Comparison of ENCODE assay signal across 10 mouse cellular contexts in the genomic region with DNA sequence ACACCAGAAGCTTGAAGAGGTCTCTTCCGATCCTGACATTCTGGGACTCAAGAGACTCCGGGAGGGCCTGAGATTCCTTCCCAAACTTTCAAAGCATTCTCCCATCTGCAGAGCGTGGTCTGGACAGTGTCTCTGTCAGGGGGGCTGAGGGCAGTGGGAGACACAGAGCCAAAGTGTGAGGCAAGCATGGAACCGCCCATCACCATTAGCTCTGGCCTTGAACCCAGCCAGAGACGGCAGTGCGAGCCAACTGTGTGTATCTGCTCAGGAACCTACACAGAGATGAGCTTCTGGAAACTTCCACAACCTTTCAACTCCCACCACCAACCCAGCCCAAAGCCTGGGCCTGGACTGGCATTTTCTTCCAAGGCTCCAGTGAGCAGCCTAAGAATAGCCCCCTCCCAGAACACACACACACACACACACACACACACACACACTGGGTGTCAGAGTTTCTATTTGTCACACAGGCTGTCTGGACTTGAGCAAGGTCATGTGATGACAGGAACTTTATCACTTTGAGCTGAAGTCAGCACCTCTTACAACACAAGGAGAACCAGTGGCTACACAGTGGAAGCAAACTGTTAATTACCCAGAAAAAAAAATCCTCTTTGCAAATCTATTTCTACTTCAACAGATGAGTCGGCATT.
DNase-seq lines count a peak whose midpoint lies in the region; ATAC-seq lines count a peak whose summit lies in the region.
"Had no signal": no experiment of that assay in that cellular context is flagged by ENCODE, and none has a peak within 500 bp of the region (broad histone marks: within the 10 kb centered on the region; RNA-seq: fewer than 3 reads in every experiment).

No protein-coding gene starts in this region.

- H3K27ac ChIP-seq in heart, embryonic 16.5 days (ENCODE audit: low read length), result peak overlapping the region; percentile 79
- no peak overlapping the region for H3K27ac ChIP-seq in lung, embryonic 15.5 days
- H3K27ac ChIP-seq in midbrain, embryonic 15.5 days, result no peak overlapping the region
- no peak overlapping the region for H3K27ac ChIP-seq in midbrain, embryonic 16.5 days (ENCODE audit: low read length)
- H3K27ac ChIP-seq: midbrain, embryonic 13.5 days had no signal

- peak overlapping the region; percentile 42; the same call in 1 of the 2 replicates for H3K9ac ChIP-seq in heart, embryonic 16.5 days (ENCODE audit: low read length)
- H3K9ac ChIP-seq in lung, embryonic 15.5 days, result no peak overlapping the region
- H3K9ac ChIP-seq in midbrain, embryonic 15.5 days, result no peak overlapping the region
- no peak overlapping the region for H3K9ac ChIP-seq in midbrain, embryonic 16.5 days (ENCODE audit: low read depth, low read length)
- H3K9ac ChIP-seq: midbrain, embryonic 13.5 days had no signal

- peak; percentile 59 for DNase-seq in urinary bladder, postnatal 14 days (ENCODE audit: low spot score)
- no peak for DNase-seq in urinary bladder, adult 2 months (ENCODE audit: low spot score)
- DNase-seq in neural tube, embryonic 10.5 days (ENCODE audit: extremely low spot score, low spot score), result no peak
- DNase-seq in T-cell, adult 2 months (ENCODE audit: low spot score), result no peak

- peak overlapping the region; percentile 47 for H3K4me2 ChIP-seq in heart, embryonic 16.5 days (ENCODE audit: low read depth, low read length)
- H3K4me2 ChIP-seq in lung, embryonic 15.5 days, result no peak overlapping the region
- no peak overlapping the region for H3K4me2 ChIP-seq in midbrain, embryonic 15.5 days
- no peak overlapping the region for H3K4me2 ChIP-seq in midbrain, embryonic 16.5 days (ENCODE audit: low read length)
- H3K4me2 ChIP-seq: midbrain, embryonic 13.5 days had no signal

- H3K9me3 ChIP-seq in heart, embryonic 16.5 days (replicated peaks; ENCODE audit: control insufficient read depth, low read length), result 0 out of 2 replicates have a peak, but pooled peaks cover 2% of the 10 kb centered on the region
- no peaks in the 10 kb centered on the region for H3K9me3 ChIP-seq in lung, embryonic 15.5 days
- H3K9me3 ChIP-seq in midbrain, embryonic 15.5 days, result no peaks in the 10 kb centered on the region
- no peaks in the 10 kb centered on the region for H3K9me3 ChIP-seq in midbrain, embryonic 16.5 days (replicated peaks; ENCODE audit: control insufficient read depth, low read length, poor library complexity, severe bottlenecking)
- H3K9me3 ChIP-seq: midbrain, embryonic 13.5 days had no signal

- peak; percentile 87 for ATAC-seq in heart, embryonic 16.5 days (replicated peaks; ENCODE audit: extremely low read depth, insufficient read depth, low FRiP score)
- ATAC-seq in lung, embryonic 15.5 days (ENCODE audit: borderline replicate concordance, extremely low read depth, low FRiP score, low TSS enrichment), result peak; percentile 75
- no peak for ATAC-seq in midbrain, embryonic 15.5 days (replicated peaks)
- ATAC-seq in midbrain, embryonic 16.5 days, result no peak
- ATAC-seq: midbrain, embryonic 13.5 days had no signal

- H3K27me3 ChIP-seq in heart, embryonic 16.5 days (ENCODE audit: control insufficient read depth, insufficient read depth, low read length), result no peaks in the 10 kb centered on the region
- no peaks in the 10 kb centered on the region for H3K27me3 ChIP-seq in lung, embryonic 15.5 days
- no peaks in the 10 kb centered on the region for H3K27me3 ChIP-seq in midbrain, embryonic 15.5 days (replicated peaks)
- no peaks in the 10 kb centered on the region for H3K27me3 ChIP-seq in midbrain, embryonic 16.5 days (ENCODE audit: control insufficient read depth, insufficient read depth, low read depth, low read length)
- H3K27me3 ChIP-seq: CH12.LX; midbrain, embryonic 13.5 days had no signal

- H3K36me3 ChIP-seq in heart, embryonic 16.5 days (ENCODE audit: control insufficient read depth, insufficient read depth), result no peaks in the 10 kb centered on the region
- H3K36me3 ChIP-seq in lung, embryonic 15.5 days, result no peaks in the 10 kb centered on the region
- H3K36me3 ChIP-seq in midbrain, embryonic 15.5 days (replicated peaks), result no peaks in the 10 kb centered on the region
- H3K36me3 ChIP-seq in midbrain, embryonic 16.5 days (ENCODE audit: control insufficient read depth, insufficient read depth, low read length), result no peaks in the 10 kb centered on the region
- H3K36me3 ChIP-seq: midbrain, embryonic 13.5 days had no signal

- H3K4me1 ChIP-seq in heart, embryonic 16.5 days (ENCODE audit: control insufficient read depth, insufficient read depth, low read length), result peaks cover 16% of the 10 kb centered on the region
- H3K4me1 ChIP-seq in lung, embryonic 15.5 days, result peaks cover 26% of the 10 kb centered on the region
- no peaks in the 10 kb centered on the region for H3K4me1 ChIP-seq in midbrain, embryonic 15.5 days
- H3K4me1 ChIP-seq in midbrain, embryonic 16.5 days (ENCODE audit: control insufficient read depth, insufficient read depth, low read length), result no peaks in the 10 kb centered on the region

- no peak overlapping the region for H3K4me3 ChIP-seq in heart, embryonic 16.5 days (ENCODE audit: low read length)
- no peak overlapping the region for H3K4me3 ChIP-seq in lung, embryonic 15.5 days
- H3K4me3 ChIP-seq in midbrain, embryonic 15.5 days, result no peak overlapping the region
- H3K4me3 ChIP-seq in midbrain, embryonic 16.5 days (ENCODE audit: low read depth, low read length), result no peak overlapping the region
- H3K4me3 ChIP-seq: midbrain, embryonic 13.5 days had no signal

- WGBS in heart, embryonic 16.5 days, result 18% methylated on average over 7 of the region's 7 CpGs
- WGBS in lung, embryonic 15.5 days, result 34% methylated on average over 7 of the region's 7 CpGs
- WGBS in midbrain, embryonic 15.5 days, result 85% methylated on average over 7 of the region's 7 CpGs
- WGBS in midbrain, embryonic 16.5 days, result 85% methylated on average over 7 of the region's 7 CpGs

Comparison
In these comparisons a context has a peak if more than half of its experiments do, and no peak if none do; other contexts are left out.
1. ATAC-seq: peak in heart, embryonic 16.5 days (single experiment) and lung, embryonic 15.5 days (single experiment); none in midbrain, embryonic 15.5 days (single experiment) and midbrain, embryonic 16.5 days (single experiment).